ENCODE assay signal across 19 mouse cellular contexts in the genomic region with DNA sequence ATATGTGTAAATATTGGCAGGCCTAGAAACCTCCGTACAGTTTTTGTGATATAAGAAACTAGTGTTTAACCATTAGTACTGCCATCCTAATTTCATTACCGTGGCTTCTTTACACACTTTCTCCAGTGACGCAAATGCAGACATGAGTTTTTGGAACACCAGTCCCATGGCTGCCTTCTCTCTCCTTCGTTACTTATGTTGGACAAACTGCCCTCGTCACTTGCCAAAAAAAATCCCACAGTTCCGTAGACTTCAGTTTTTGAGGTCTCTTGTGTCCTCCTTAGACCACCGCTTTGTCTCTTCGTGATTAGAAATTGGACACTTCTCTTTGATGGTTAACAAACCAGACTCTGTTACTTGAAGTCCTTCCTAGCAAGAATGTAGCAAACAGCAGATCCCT. TPM values are rescaled to one million over a fixed set of nuclear protein-coding genes. Genes with fewer than 3 reads are reported as not detected.
A peak's percentile ranks its signal among the peaks of the same experiment; 100 is the strongest.
DNase-seq lines count a peak whose midpoint lies in the region; ATAC-seq lines count a peak whose summit lies in the region.
"Had no signal": no experiment of that assay in that cellular context is flagged by ENCODE, and none has a peak within 500 bp of the region (broad histone marks: within the 10 kb centered on the region; RNA-seq: fewer than 3 reads in every experiment).

No protein-coding gene starts in this region.

- no peak overlapping the region for H3K9ac ChIP-seq in heart, embryonic 12.5 days
- H3K9ac ChIP-seq in embryonic facial prominence, embryonic 15.5 days, result no peak overlapping the region
- H3K9ac ChIP-seq: forebrain, embryonic 13.5 days; forebrain, embryonic 15.5 days; forebrain, postnatal 0 days had no signal

- DNase-seq in heart, adult 11 months, result peak; percentile 76
- DNase-seq in testis, postnatal 14 days (ENCODE audit: low spot score), result peak; percentile 58
- no peak for DNase-seq in testis, postnatal 10 days (ENCODE audit: low spot score)
- DNase-seq in ovary, postnatal 14 days (ENCODE audit: low spot score), result no peak
- no peak for DNase-seq in embryo, embryonic 10 days (ENCODE audit: low spot score)
- DNase-seq: adrenal gland, adult 2 months; adrenal gland, postnatal 10 days; adrenal gland, postnatal 25 days; cerebellum, adult 11 months; cerebellum, adult 18-20 months; cerebellum, adult 8-10 months; cerebellum, adult 9-11 months; cerebellum, postnatal 14 days; cerebellum, postnatal 36 days; forebrain, postnatal 0 days had no signal

- no peak overlapping the region for H3K4me3 ChIP-seq in heart, embryonic 12.5 days
- no peak overlapping the region for H3K4me3 ChIP-seq in embryonic facial prominence, embryonic 15.5 days (replicated peaks)
- H3K4me3 ChIP-seq: forebrain, embryonic 13.5 days; forebrain, embryonic 15.5 days had no signal

- no peak overlapping the region for H3K4me2 ChIP-seq in heart, embryonic 12.5 days
- H3K4me2 ChIP-seq in embryonic facial prominence, embryonic 15.5 days (replicated peaks), result no peak overlapping the region
- H3K4me2 ChIP-seq: forebrain, embryonic 13.5 days; forebrain, embryonic 15.5 days had no signal

- H3K4me1 ChIP-seq in heart, embryonic 12.5 days (replicated peaks), result no peaks in the 10 kb centered on the region
- H3K4me1 ChIP-seq in embryonic facial prominence, embryonic 15.5 days, result no peaks in the 10 kb centered on the region
- H3K4me1 ChIP-seq: forebrain, embryonic 13.5 days; forebrain, embryonic 15.5 days had no signal

- H3K27ac ChIP-seq in heart, embryonic 12.5 days (ENCODE audit: poor library complexity, severe bottlenecking), result no peak overlapping the region
- 0 out of 2 replicates have a peak overlapping the region, but pooled peaks have one; percentile 44 for H3K27ac ChIP-seq in embryonic facial prominence, embryonic 15.5 days (replicated peaks)
- H3K27ac ChIP-seq: forebrain, embryonic 13.5 days; forebrain, embryonic 15.5 days had no signal

- H3K27me3 ChIP-seq in heart, embryonic 12.5 days (replicated peaks), result no peaks in the 10 kb centered on the region
- H3K27me3 ChIP-seq in embryonic facial prominence, embryonic 15.5 days, result no peaks in the 10 kb centered on the region
- H3K27me3 ChIP-seq: forebrain, embryonic 13.5 days; forebrain, embryonic 15.5 days had no signal

- WGBS in heart, embryonic 12.5 days, result 85% methylated on average over 8 of the region's 8 CpGs
- WGBS in embryonic facial prominence, embryonic 15.5 days, result 47% methylated on average over 8 of the region's 8 CpGs

- H3K36me3 ChIP-seq in heart, embryonic 12.5 days, result peaks cover 17% of the 10 kb centered on the region
- 0 out of 2 replicates have a peak, but pooled peaks cover 10% of the 10 kb centered on the region for H3K36me3 ChIP-seq in embryonic facial prominence, embryonic 15.5 days
- H3K36me3 ChIP-seq: forebrain, embryonic 15.5 days had no signal

- no peak for ATAC-seq in heart, embryonic 12.5 days (ENCODE audit: insufficient number of reproducible peaks, low FRiP score)
- ATAC-seq in embryonic facial prominence, embryonic 15.5 days (ENCODE audit: insufficient number of reproducible peaks, low FRiP score, low TSS enrichment, low read depth), result no peak
- ATAC-seq: forebrain, embryonic 13.5 days; forebrain, embryonic 15.5 days; forebrain, postnatal 0 days had no signal

- H3K9me3 ChIP-seq in heart, embryonic 12.5 days (replicated peaks), result no peaks in the 10 kb centered on the region
- no peaks in the 10 kb centered on the region for H3K9me3 ChIP-seq in embryonic facial prominence, embryonic 15.5 days (replicated peaks)
- H3K9me3 ChIP-seq: forebrain, embryonic 13.5 days; forebrain, embryonic 15.5 days had no signal

RNA-seq across cellular contexts. Expression of a gene that starts 30.8 kb away (rescaled TPM):
- polyA plus RNA-seq in heart, embryonic 12.5 days (2016; fragmentation: Nextera tagmentation; extraction: Ambion mirVana), result 35.7 and 46.5 TPM in 2 replicates
- 61.3 and 63.8 TPM in 2 replicates for polyA plus RNA-seq in embryonic facial prominence, embryonic 15.5 days (2015; fragmentation: Nextera tagmentation; extraction: Ambion mirVana)

Comparison
In these comparisons a context has a peak if more than half of its experiments do, and no peak if none do; other contexts are left out.
1. DNase-seq: peak in heart, adult 11 months (single experiment) and testis, postnatal 14 days (single experiment); none in testis, postnatal 10 days (single experiment), ovary, postnatal 14 days (single experiment) and embryo, embryonic 10 days (single experiment).